Mouse (Mus musculus): ENCODE data around the gene Fibp.

- TF ChIP-seq CTCF (IDR thresholded peaks at IDR 0.05; ENCODE audit: extremely low read depth, insufficient read length, insufficient replicate concordance, low read depth, low read length) (no peak), POLR2A (IDR thresholded peaks at IDR 0.05; ENCODE audit: low read depth, low read length) (no peak)
These were observed 1.4 kb upstream of the Fibp start for GRCm38 (mm10) chr19:5459019-5459418.

All from small intestine, adult 2 months (tissue).